Mouse (Mus musculus) bone marrow macrophage, adult 2 months (primary cell): Measurements from ENCODE around the gene Zer1. TPM values are rescaled to one million over a fixed set of nuclear protein-coding genes. Genes with fewer than 3 reads are reported as not detected.
A peak's percentile ranks its signal among the peaks of the same experiment; 100 is the strongest.

Experiments used
- H3K27ac ChIP-seq: 2 replicates; pipeline ENCODE4 v1.5.1; 2012; ENCODE audit warnings: low read depth, low read length; ENCODE audit not compliant: insufficient read depth
- H3K4me1 ChIP-seq: 2 replicates; pipeline ENCODE4 v1.6.1; 2012; ENCODE audit warnings: low read length; ENCODE audit not compliant: control insufficient read depth, insufficient read depth
- H3K4me3 ChIP-seq: 2 replicates; pipeline ENCODE4 v1.5.1; 2012; ENCODE audit warnings: mild to moderate bottlenecking, low read length, moderate library complexity; ENCODE audit not compliant: insufficient read depth
- CTCF ChIP-seq: IDR thresholded peaks from 2 replicates; pipeline ENCODE4 v1.5.1; 2012; ENCODE audit warnings: low read depth, mild to moderate bottlenecking, low read length, moderate library complexity
- POLR2A ChIP-seq: IDR thresholded peaks from 2 replicates; pipeline ENCODE4 v1.6.1; 2012; ENCODE audit warnings: mild to moderate bottlenecking, low read depth, low read length, borderline replicate concordance
- polyA plus RNA-seq: library from polyadenylated mRNA; stranded (reverse); fragments of >200 nt; gene quantifications from 2 replicates; pipeline ENCODE4 v1.2.4, GENCODE M21; 2012; ENCODE audit not compliant: missing spikeins, insufficient read depth, insufficient read length

Gene Zer1
- polyA plus RNA-seq, 1 experiment, result 26.8 TPM

DNA sequence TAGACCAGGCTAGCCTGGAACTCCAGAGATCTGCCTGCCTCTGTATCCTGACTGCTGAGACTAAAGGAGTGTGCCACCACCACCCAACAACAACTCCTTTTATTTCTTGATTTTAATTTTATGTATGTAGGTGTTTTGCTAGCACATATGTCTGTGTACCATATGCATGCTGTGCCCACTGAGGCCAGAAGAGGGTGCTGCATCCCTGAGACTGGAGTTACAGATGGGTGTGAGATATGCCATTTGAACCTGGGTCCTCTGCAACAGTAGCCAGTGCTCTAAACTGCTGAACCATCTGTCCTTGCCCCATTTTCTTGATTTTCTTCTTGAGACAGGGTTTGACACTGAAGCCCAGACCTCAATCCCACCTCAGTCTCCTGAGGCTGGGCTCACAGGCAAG lies 18.0 kb downstream of the Zer1 start:
- no peak for TF ChIP-seq POLR2A
- TF ChIP-seq CTCF, result peak; percentile 56
- no peak overlapping the region for H3K27ac ChIP-seq

DNA sequence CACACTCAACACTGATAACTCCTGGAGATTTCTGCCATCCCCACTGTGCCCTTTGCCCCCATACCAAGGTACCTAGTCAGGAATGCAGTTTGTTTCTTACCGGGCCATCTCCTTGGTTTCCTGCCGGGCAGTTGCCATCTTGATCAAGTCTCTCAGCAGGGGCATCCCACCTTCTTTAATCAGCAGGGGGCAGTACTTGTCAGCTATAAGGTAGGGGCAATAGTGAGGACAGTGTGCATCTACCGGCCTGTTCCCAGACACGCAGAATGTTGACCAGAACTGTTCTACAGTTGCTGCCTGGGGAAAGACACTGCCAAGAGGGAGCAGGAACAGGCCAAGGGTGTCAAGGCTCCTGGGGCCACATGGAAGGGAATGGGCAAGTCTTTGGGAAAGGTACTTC lies 24.2 kb downstream of the Zer1 start:
- H3K4me3 ChIP-seq, result no peak overlapping the region
- H3K4me1 ChIP-seq, result peaks cover under 1% of the 10 kb centered on the region; the same call in 1 of the 2 replicates
- no peak for TF ChIP-seq CTCF
- TF ChIP-seq POLR2A, result no peak
- no peak overlapping the region for H3K27ac ChIP-seq

More for the DNA sequence above, 18.0 kb downstream of the Zer1 start:
- H3K4me1 ChIP-seq, result no peaks in the 10 kb centered on the region
- H3K4me3 ChIP-seq, result no peak overlapping the region

DNA sequence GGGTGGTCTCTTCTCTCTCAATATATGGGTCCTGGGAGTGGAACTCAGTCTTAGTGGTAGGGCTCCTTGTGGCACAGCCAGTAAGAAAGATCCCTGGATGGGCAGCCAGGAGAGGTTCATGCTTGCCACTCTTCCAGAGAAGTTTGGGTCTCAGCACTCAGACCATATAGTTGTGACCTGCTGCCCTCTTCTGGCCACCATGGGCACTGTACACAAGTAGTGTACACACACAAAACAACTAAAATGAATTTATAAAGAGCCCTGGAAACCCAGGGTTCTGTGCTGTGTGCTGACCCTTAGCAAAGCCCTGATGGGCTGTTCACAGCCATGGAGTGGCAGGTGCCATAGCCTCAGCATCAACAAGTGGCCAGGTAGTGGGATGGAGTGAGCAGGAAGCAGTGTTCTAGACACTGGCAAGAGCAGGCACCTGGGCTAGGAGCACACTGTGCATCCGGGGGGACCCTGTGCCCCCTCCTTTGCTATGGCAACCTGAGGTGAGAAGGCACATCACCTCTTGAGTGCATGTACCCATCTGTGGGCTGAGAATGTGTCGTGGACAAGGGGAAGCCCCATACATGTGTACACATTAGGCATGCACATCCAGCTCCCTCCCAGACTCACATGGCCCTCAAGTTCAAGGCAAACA lies 28.4 kb downstream of the Zer1 start:
- peaks cover 9% of the 10 kb centered on the region for H3K4me1 ChIP-seq
- TF ChIP-seq CTCF (peak; percentile 29; the same call in 1 of the 2 replicates), POLR2A (no peak)
- H3K4me3 ChIP-seq, result no peak overlapping the region
- H3K27ac ChIP-seq, result no peak overlapping the region

DNA sequence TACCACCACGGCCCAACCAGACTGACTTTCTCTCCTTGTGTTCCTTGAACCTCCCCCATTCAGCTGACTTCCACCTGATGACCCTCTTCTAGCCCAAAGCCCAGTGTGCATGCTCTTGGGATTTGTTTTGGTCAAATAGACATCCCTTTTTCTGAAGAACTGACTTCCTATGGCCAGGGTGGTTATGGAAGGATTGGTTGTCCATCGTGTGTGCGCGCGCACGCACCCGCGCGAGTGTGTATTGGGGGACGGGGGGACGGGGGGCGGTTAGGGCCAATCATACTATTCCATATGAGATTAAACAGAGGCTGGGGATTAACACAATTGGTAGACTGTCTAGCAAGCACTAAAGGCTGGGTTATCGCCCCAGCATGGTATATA lies 30.2 kb downstream of the Zer1 start:
- no peak for TF ChIP-seq POLR2A
- TF ChIP-seq CTCF, result no peak
- H3K27ac ChIP-seq, result peak overlapping the region; percentile 61
- peaks cover 9% of the 10 kb centered on the region for H3K4me1 ChIP-seq
- H3K4me3 ChIP-seq, result peak overlapping the region; percentile 88

DNA sequence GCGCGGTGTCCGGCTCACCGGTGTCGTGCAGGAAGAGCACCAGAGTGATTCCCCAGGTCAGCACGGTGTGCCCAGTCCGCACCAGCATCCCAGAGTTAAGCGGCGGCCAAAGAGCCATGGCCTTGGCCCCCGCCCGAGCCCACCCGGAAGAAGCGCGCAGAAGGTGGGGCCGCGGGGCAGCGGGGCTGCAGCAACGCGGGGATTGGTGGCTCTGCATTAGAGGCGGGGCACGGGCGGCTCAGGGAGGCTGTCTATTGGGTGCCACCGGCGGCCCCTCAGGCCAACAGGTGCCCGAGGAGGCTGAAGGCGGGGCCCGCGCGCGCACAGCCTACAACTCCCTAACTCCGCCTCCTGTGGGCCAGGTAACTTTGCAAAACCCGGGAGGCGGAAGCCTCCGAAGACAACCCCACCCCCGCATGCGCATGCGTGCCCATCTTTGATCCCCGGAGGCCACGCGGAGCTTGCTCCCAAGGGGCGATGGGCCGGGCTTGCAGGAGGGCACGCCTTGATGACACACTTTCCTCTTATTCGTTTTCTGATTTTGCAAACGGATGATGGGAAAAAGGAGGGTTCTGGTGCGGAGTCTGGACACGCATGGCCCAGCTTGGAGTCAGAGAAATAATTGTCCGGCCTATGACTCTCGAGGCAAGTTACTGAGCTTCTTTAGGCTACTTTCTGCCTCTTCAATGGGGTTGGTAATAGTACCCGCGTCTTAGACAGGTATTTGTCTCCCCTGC lies 30.7 kb downstream of the Zer1 start, which contains the start of gene Zdhhc12:
Gene Zdhhc12, minus strand, starts transcription at position 178 of the 737 bp plus-strand sequence.
- Histone ChIP-seq H3K27ac (peak within 1 kb of the TSS; percentile 61), H3K4me1 (peaks cover 9% of the 10 kb centered on the region), H3K4me3 (peak within 1 kb of the TSS; percentile 88)
- TF ChIP-seq CTCF, result no peak
- peak; percentile 72; the same call in 1 of the 2 replicates for TF ChIP-seq POLR2A

DNA sequence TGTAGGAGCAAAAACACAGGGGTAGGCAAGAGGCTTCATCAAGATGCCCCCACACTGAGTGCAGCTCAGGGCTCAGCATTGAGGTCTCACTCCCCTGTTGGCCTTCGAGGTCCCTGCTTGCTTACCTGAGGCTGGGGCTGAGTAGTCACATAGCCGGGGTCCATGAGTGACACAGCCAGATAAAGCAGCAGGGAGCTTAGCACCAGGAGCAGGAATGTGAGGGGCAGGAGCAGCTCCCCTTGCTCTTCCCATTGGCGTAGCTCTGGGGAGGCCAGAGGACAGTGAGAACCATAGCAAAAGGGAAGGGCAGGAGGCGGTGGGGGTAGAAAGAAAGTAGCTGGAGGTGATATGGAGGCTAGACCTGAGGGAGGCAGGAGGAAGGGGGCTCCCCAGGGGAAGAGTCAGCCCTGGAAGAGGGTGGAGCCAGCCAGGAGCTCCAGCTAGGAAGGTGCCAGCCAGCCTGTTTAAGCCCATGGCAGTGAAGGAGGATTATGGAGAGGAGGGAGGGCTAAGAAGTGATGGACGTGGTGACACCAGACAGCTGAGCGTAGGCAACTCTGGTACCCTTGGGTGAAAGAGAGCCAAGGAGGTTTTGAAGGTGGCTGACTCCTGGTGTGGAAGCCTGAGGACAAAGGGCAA lies 32.0 kb downstream of the Zer1 start:
- Histone ChIP-seq H3K4me1 (peaks cover 9% of the 10 kb centered on the region), H3K27ac (no peak overlapping the region), H3K4me3 (peak overlapping the region; percentile 88)
- TF ChIP-seq CTCF (0 out of 2 replicates have a peak, but pooled peaks have one; percentile 6), POLR2A (no peak)

DNA sequence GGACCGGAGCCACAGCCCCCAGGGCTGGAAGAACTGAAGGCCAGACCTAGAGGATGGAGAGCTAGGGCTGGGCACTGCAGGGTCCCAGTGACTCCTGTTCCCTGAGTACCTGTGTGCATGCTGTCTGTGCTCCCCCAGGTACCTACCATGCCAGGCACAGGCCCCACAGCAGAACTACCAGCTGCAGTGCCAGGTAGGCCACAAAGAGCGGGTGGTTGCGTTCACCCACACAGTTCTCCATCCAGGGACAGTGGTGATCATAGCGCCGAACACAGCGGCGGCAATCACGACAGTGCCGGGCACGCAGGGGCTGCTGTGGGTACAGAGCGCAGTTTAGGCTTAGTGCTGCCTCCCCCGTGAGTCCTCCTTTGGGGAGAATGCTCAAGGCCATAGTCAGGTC lies 32.9 kb downstream of the Zer1 start:
- no peak overlapping the region for H3K4me3 ChIP-seq
- H3K4me1 ChIP-seq, result peaks cover 16% of the 10 kb centered on the region
- no peak overlapping the region for H3K27ac ChIP-seq
- no peak for TF ChIP-seq POLR2A

DNA sequence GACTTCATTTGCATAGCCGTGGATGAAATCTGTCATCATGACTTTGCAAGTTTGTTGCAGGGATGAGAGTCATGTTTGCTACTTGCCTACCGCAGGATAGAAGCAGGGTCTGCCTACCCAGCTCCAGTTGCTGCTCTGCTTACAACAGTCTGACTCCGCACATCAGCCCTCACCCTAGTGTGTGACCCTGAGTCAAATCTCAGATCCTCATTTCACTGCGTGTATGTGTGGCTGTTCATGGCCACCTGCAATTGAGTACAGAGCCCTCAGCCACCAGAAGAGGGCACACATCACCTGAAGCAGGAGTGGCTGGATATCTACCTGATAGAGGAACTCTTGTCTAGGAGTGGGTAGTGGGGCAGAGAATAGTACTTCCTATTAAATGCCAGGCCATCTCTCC lies 37.1 kb downstream of the Zer1 start:
- TF ChIP-seq CTCF, result no peak
- no peak for TF ChIP-seq POLR2A
- no peak overlapping the region for H3K27ac ChIP-seq
- no peak overlapping the region for H3K4me3 ChIP-seq
- peaks cover 19% of the 10 kb centered on the region for H3K4me1 ChIP-seq

DNA sequence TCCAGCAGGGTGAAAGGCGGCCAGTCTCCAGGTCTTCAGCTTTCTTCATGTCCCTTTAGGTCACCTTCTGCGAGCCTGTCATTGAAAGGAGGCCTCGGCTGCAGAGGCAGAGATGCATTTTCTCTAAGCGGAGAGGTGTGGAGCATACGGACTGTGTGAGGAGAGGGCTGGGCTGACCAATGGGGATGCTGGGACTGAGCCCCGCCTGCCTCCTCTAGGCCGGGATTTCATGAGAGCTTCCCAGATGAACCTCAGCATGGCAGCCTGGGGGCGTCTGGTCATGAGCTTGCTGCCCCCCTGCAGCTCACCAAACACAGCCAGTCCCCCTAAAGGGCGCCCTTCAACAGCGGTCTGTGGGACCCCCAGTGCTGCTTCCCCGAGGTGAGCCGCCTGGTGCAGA lies 39.8 kb downstream of the Zer1 start:
- H3K27ac ChIP-seq, result no peak overlapping the region
- peaks cover 17% of the 10 kb centered on the region for H3K4me1 ChIP-seq
- TF ChIP-seq POLR2A (no peak), CTCF (no peak)
- no peak overlapping the region for H3K4me3 ChIP-seq

DNA sequence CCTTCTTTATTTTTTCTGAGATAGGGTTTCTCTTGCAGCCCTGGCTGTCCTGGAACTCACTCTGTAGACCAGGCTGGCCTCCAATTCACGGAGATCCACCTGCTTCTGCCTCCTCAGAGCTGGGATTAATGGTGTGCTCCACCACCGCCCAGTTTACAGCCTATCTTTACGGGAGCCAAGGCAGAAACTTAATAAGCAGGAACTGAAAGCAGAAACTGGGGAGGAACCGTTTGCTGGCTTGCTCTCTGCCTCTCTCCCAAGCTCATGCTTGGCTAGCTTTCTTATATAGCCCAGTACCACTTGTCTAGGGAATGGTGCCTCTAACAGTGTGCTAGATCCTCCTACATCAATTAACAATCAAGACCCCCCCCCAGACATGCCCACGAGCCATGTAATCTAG lies 40.3 kb downstream of the Zer1 start:
- Histone ChIP-seq H3K4me3 (no peak overlapping the region), H3K27ac (no peak overlapping the region), H3K4me1 (peaks cover 17% of the 10 kb centered on the region)
- TF ChIP-seq CTCF (no peak), POLR2A (no peak)
